Mouse (Mus musculus): ENCODE results near the gene A26c2. TPM values are rescaled to one million over a fixed set of nuclear protein-coding genes. Genes with fewer than 3 reads are reported as not detected.

A26c2 gene
- not detected in 2 replicates for polyA plus RNA-seq (2014; fragmentation: Nextera tagmentation; extraction: Ambion mirVana)

DNA sequence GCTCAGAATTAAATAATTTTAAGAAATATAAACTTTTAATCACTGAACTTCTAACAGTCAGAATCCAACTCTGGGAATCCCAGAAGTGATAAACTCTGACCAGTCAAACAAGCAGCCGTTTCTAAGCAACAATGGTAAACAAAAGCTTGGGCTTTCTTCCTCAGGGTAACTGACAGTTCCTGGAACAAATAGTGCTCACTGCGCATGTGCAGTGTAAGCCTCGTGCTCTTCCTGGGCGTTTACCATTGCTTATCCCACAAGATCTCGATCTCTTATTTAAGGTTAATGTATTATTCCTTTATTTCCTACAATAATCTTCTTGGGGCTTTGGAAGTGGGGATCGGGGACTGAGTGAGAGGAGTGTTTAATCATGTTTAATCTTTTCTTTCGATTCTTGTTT lies at the start of gene A26c2:
Gene A26c2 (minus strand): TSS at position 101 of the 400 bp plus-strand sequence.
- H3K4me1 ChIP-seq (ENCODE audit: control insufficient read depth, insufficient read depth, low read length), result no peaks in the 10 kb centered on the region
- H3K9me3 ChIP-seq (replicated peaks; ENCODE audit: control insufficient read depth, low read length), result peaks cover 8% of the 10 kb centered on the region
- no peak within 1 kb of the TSS for H3K9ac ChIP-seq (ENCODE audit: low read depth, low read length)
- WGBS (ENCODE audit: insufficient replicate concordance), result 75% methylated on average over 7 of the region's 7 CpGs
- H3K27me3 ChIP-seq (ENCODE audit: control insufficient read depth, insufficient read depth, low read length), result no peaks in the 10 kb centered on the region
- ATAC-seq (replicated peaks; ENCODE audit: insufficient number of reproducible peaks, low FRiP score, low TSS enrichment), result no peak
- H3K4me3 ChIP-seq (ENCODE audit: low read depth, low read length), result no peak within 1 kb of the TSS
- no peaks in the 10 kb centered on the region for H3K36me3 ChIP-seq (ENCODE audit: control insufficient read depth, insufficient read depth, low read length)
- H3K4me2 ChIP-seq, result no peak within 1 kb of the TSS
- no peak within 1 kb of the TSS for H3K27ac ChIP-seq (ENCODE audit: low read depth, low read length)

GRCm38 (mm10) chr7:62851471-62851870 lies 28.0 kb upstream of the A26c2 start:
- Histone ChIP-seq H3K27ac (ENCODE audit: low read depth, low read length) (no peak overlapping the region), H3K36me3 (ENCODE audit: control insufficient read depth, insufficient read depth, low read length) (no peaks in the 10 kb centered on the region), H3K4me3 (ENCODE audit: low read depth, low read length) (no peak overlapping the region), H3K4me2 (no peak overlapping the region), H3K4me1 (ENCODE audit: control insufficient read depth, insufficient read depth, low read length) (no peaks in the 10 kb centered on the region), H3K9ac (ENCODE audit: low read depth, low read length) (no peak overlapping the region), H3K9me3 (replicated peaks; ENCODE audit: control insufficient read depth, low read length) (0 out of 2 replicates have a peak, but pooled peaks cover 2% of the 10 kb centered on the region), H3K27me3 (ENCODE audit: control insufficient read depth, insufficient read depth, low read length) (no peaks in the 10 kb centered on the region)
- ATAC-seq (replicated peaks; ENCODE audit: insufficient number of reproducible peaks, low FRiP score, low TSS enrichment), result no peak

Measured in heart, embryonic 11.5 days (tissue).